Mouse (Mus musculus): ENCODE results near the gene Neto2.

Neto2 gene

DNA sequence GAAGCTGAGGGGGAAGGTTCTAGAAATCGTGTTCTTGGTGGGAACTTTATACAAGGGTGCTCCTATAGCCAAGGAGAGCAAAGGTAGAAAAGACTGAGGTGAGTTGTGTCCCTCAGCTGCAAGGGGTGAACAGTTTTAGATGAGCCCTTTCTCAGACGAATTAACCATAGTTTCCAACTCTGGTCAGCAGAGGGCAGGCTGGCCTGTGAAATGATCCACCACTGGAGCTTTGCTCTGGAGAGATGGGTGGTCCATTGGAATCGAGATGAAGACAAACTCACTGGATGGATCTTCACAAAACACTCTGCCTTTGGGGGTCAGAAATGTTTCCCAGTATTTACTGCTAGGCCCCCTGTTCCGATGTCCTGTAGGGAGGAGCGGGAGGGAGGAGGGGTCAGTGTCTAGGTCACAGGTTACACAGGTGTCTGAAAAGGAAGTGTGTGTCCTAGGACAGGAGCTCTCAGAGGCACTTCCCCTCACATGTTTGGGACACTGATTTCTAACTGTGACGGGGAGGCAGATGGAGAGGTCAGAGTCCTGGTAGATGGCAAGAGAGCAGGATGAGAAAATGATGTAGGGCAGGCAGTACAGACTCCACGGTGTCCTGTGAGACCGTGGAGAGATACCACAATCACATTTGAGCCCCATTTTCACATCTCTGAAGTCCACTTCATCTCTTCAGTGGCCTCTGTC lies 97.4 kb downstream of the Neto2 start:
- CTCF ChIA-PET, result no interaction called here

DNA sequence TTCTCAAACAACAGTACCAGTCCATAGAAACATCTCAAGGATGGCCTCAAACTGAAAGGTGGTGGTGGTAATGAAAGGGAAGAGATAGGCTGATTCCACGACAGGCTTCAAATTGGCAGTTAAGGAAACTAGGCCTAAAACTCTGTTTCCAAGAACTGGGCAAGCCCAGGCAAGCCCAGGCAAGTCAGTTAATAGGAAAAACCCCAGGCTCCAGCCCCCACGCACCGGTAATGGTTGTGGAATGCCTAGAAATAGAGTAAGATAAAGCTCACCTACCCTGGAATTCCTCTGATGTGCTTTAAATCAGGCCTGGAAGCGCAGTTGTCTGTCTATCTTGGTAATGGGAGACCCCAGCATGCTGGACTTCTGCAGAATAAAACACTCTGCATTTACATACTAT lies 98.0 kb downstream of the Neto2 start:
- CTCF ChIA-PET, result interaction anchor here (0.6 kb wide), 1 partner anchor 1439 kb away, joined by 5 read pairs; no protein-coding TSS in a partner anchor

DNA sequence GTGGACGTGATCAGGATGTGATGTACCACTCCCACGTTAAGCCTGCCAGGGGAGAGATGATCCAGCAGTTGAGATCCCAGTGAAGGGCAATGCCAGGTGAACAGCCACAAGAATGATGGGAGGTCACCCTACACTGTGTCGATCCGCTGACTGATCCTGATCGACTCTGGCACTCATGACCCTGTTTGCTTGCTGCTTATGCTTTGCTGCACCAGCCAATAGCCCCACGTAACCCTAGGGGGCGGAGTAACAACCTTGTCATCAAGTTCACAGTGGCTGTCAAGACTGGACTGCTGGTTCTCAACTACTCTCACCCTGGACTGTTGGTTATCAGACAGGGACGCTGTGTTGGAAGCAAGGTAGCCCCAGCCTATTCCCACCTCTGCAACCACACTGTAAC lies 99.0 kb downstream of the Neto2 start:
- CTCF ChIA-PET, result no interaction called here

- CTCF ChIA-PET, result no interaction called here
These were observed 103.1 kb downstream of the Neto2 start for GRCm38 (mm10) chr8:85597413-85598191.

- CTCF ChIA-PET, result no interaction called here
These were observed 105.3 kb downstream of the Neto2 start for GRCm38 (mm10) chr8:85595391-85595790.

GRCm38 (mm10) chr8:85594983-85595382 lies 105.7 kb downstream of the Neto2 start:
- CTCF ChIA-PET, result no interaction called here

GRCm38 (mm10) chr8:85593324-85593723 lies 107.4 kb downstream of the Neto2 start:
- CTCF ChIA-PET, result no interaction called here

DNA sequence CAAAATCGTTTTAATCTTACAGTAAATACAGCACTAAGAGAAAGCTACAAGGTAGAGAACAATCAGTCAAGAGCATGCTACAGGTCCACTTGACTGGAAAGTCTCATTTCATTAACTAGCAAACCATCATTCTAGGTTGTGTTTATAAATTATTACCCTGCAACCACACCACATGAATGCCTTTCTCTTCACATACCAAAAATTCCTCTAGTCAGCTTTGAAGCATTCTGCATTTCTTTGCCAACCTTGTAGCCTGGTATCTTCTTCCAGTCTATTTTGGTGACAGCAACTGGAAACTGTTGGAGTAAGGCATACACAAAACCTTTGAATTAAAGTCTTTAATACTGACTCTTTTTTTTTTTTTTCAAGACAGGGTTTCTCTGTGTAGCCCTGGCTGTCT lies 109.2 kb downstream of the Neto2 start:
- CTCF ChIA-PET, result no interaction called here

DNA sequence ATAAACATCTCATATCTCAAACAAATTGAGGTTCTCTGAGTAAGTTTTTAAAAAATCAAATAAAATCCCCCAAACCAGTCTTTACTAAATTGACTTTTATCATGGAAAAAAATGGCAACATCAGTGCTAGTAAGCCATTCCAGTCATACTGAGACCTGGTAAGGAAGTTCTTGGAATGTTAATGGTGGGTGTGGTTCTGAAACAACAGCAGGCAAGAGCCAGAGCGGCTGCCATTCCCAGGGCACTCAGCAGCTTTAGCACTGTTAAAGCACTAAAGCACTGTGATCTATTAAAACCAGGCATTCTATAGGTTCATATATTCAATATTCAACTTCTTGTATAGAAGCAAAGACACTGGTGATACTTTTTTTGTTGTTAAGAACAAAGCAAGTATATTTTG lies 110.5 kb downstream of the Neto2 start:
- CTCF ChIA-PET, result no interaction called here

DNA sequence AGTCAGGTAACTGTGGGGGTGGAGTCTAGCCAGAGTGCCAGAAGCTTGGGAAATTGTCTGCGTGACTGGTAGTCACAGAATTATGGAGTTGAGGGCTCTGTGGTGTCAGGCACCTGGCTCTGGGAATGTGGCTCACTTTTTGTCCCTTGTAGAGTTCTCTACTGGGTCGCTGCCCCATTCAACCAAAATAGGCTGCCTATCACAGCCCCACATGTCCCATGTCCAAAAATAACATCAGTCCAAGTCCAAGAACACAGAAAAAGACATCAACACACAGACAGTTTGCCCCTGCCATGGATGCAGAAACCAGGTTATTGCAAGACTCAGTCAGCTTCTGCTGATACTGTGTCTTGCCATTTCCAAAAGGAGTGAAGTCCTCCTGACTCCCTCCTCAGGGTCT lies 112.1 kb downstream of the Neto2 start:
- CTCF ChIA-PET, result interaction anchor here (0.7 kb wide), 1 partner anchor 33 kb away, joined by 6 read pairs; no protein-coding TSS in a partner anchor

Data from spleen, embryonic (tissue).